Mouse (Mus musculus): ENCODE measurements at regions not wholly inside any gene's neighbourhood (a gene's known extent, or its start where the extent isn't known, plus 50 kb on each side); places are given as distances from the start of the nearest gene placed in this dataset.

DNA sequence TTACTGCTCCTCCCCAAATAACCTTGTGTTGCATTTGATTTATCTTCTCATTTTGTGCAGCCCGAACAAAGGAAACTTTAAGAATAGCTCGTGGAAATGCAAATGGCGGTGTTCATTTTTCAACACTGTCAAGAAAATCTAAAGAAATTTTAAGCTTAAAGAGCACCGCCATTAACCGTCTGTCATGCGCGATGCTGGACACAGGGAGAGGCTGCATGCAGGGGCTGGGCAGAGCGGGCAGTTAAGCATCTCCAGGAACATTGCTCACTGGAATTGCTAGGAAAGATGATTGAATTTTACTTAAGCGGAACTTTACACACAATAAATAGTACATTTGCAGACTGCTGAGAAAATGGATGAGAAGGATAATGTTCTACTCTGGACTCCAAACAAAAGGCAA, 229.2 kb upstream of the Krr1 start:
- TF ChIP-seq GATA1 (IDR thresholded peaks at IDR 0.05; ENCODE audit: low read length) (no peak), TAL1 (IDR thresholded peaks at IDR 0.05; ENCODE audit: low read length) (no peak)
